Mouse (Mus musculus) adrenal gland, adult 18-20 months (tissue): ENCODE measurements at regions not wholly inside any gene's neighbourhood (a gene's known extent, or its start where the extent isn't known, plus 50 kb on each side); places are given as distances from the start of the nearest gene placed in this dataset.

Source experiments
- DNase-seq, 2 experiments: peaks; one replicate each; pipeline ENCODE4 v3.0.0; 2021 to 2022; ENCODE audit warnings: low spot score in 2 of 2

GRCm38 (mm10) chr1:82038171-82038570 is 194.7 kb upstream of the Gm9747 start:
- no peak for DNase-seq

- no peak for DNase-seq
Measured at GRCm38 (mm10) chr1:82038698-82039097, 194.2 kb upstream of the Gm9747 start.

GRCm38 (mm10) chr1:82041286-82042050 is 191.4 kb upstream of the Gm9747 start:
- no peak for DNase-seq

- no peak for DNase-seq
Measured at GRCm38 (mm10) chr1:82042051-82042432, 190.9 kb upstream of the Gm9747 start.

- no peak for DNase-seq
Measured at GRCm38 (mm10) chr1:82042527-82042926, 190.4 kb upstream of the Gm9747 start.

- no peak for DNase-seq
Measured at GRCm38 (mm10) chr1:82066291-82066690, 166.6 kb upstream of the Gm9747 start.

GRCm38 (mm10) chr1:82068571-82068970 is 164.3 kb upstream of the Gm9747 start:
- no peak for DNase-seq

- DNase-seq, result no peak
Measured at GRCm38 (mm10) chr1:82070181-82071109, 162.5 kb upstream of the Gm9747 start.

- DNase-seq, result peak; percentile 17 to 21
Measured at GRCm38 (mm10) chr1:82089136-82089839, 143.6 kb upstream of the Gm9747 start.

GRCm38 (mm10) chr1:82095101-82095500 is 137.8 kb upstream of the Gm9747 start:
- no peak for DNase-seq

- DNase-seq, result no peak
Measured at GRCm38 (mm10) chr1:82106756-82107155, 126.2 kb upstream of the Gm9747 start.

- no peak for DNase-seq
Measured at GRCm38 (mm10) chr1:82110071-82110635, 122.8 kb upstream of the Gm9747 start.

- DNase-seq, result no peak
Measured at GRCm38 (mm10) chr1:82112401-82112800, 120.5 kb upstream of the Gm9747 start.

GRCm38 (mm10) chr1:82124503-82124902 is 108.4 kb upstream of the Gm9747 start:
- no peak for DNase-seq

GRCm38 (mm10) chr1:82129700-82130275 is 103.1 kb upstream of the Gm9747 start:
- no peak for DNase-seq

GRCm38 (mm10) chr1:82132536-82132935 is 100.4 kb upstream of the Gm9747 start:
- no peak for DNase-seq

- DNase-seq, result no peak
Measured at GRCm38 (mm10) chr1:82134938-82135337, 98.0 kb upstream of the Gm9747 start.

- DNase-seq, result peak in 1 of 2 experiments; percentile 10
Measured at GRCm38 (mm10) chr1:82135761-82136331, 97.1 kb upstream of the Gm9747 start.

GRCm38 (mm10) chr1:82145256-82145655 is 87.7 kb upstream of the Gm9747 start:
- no peak for DNase-seq
